Mouse (Mus musculus) neural tube, embryonic 14.5 days (tissue): ENCODE results near the gene Clec2h. TPM values are rescaled to one million over a fixed set of nuclear protein-coding genes. Genes with fewer than 3 reads are reported as not detected.
"Not testable (repeated sequence)": the region's sequence is repeated elsewhere in the genome, so short reads cannot be mapped to it uniquely, and the experiment has no call there.

Experiments used
- ATAC-seq: fragments of 200-750 bp; cut with Nextera tagmentation; 2 replicates; pipeline ENCODE4 v1.8.0; 2017; ENCODE audit warnings: low read depth, mild to moderate bottlenecking, moderate TSS enrichment, moderate library complexity
- H3K27ac ChIP-seq: fragments of 300-500 bp; sonication (generic); 2 replicates; pipeline ENCODE4 v1.5.1; 2014; ENCODE audit warnings: low read depth, mild to moderate bottlenecking, control low read depth, low read length, moderate library complexity, mixed read lengths
- H3K27me3 ChIP-seq: fragments of 300-500 bp; sonication (generic); 2 replicates; pipeline ENCODE4 v1.6.1; 2014; ENCODE audit warnings: low read length; ENCODE audit not compliant: control insufficient read depth, insufficient read depth
- H3K36me3 ChIP-seq: fragments of 300-500 bp; sonication (generic); 2 replicates; pipeline ENCODE4 v1.6.1; 2014; ENCODE audit warnings: low read length, mixed read lengths; ENCODE audit not compliant: control insufficient read depth, insufficient read depth
- H3K4me1 ChIP-seq: fragments of 300-500 bp; sonication (generic); 2 replicates; pipeline ENCODE4 v1.6.1; 2014; ENCODE audit warnings: low read length; ENCODE audit not compliant: control insufficient read depth, insufficient read depth
- H3K4me2 ChIP-seq: fragments of 300-500 bp; sonication (generic); 2 replicates; pipeline ENCODE4 v1.6.1; 2014; ENCODE audit warnings: mild to moderate bottlenecking, low read depth, low read length, control low read depth
- H3K4me3 ChIP-seq: fragments of 300-500 bp; sonication (generic); 2 replicates; pipeline ENCODE4 v1.5.1; 2014; ENCODE audit warnings: low read depth, low read length, control low read depth, mixed read lengths
- H3K9ac ChIP-seq: fragments of 300-500 bp; sonication (generic); replicated peaks from 2 replicates; pipeline ENCODE4 v1.6.1; 2014; ENCODE audit warnings: low read depth, mild to moderate bottlenecking, control low read depth, low read length, mixed read lengths
- H3K9me3 ChIP-seq: fragments of 300-500 bp; sonication (generic); 2 replicates; pipeline ENCODE4 v1.6.1; 2016; ENCODE audit warnings: low read length; ENCODE audit not compliant: control insufficient read depth
- WGBS: fragments of 180-500 bp; shearing (Covaris S2); extraction: QIAGEN DNeasy Blood & Tissue Kit; methylation state at CpG from one replicate; pipeline ENCODE4 v1.1.7; 2014; 5-methylcytosine and 5-hydroxymethylcytosine counted together
- polyA plus RNA-seq: library from polyadenylated mRNA; unstranded; fragments of >200 nt; fragmentation: Nextera tagmentation; extraction: Ambion mirVana; gene quantifications from 2 replicates; pipeline ENCODE4 v1.2.1, GENCODE M21; 2014

The Clec2h gene
- polyA plus RNA-seq: not detected in 2 replicates

DNA sequence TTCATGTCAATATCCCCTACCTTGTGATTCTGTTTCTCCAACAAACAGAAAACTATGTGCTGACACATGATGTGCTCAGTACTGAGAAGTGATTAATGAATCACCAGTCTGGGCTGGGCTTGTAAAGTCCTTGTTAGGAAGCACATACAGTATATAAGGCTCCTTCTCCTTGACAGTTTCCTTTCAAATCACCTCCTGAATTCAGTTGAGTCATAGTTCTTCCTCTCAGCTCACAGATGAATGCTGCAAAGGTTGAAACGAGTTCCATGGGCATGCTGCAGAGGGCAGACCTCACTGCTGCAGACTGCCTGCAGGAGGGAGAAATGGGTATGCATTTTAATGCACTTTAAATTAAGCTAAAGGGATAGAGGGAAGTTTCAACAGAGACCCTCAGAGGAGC lies at the start of gene Clec2h:
Gene Clec2h, plus strand, starts transcription at position 180 of the 400 bp plus-strand sequence.
- Histone ChIP-seq H3K36me3 (no peaks in the 10 kb centered on the region), H3K9me3 (no peaks in the 10 kb centered on the region), H3K4me2 (no peak within 1 kb of the TSS), H3K27me3 (no peaks in the 10 kb centered on the region), H3K27ac (no peak within 1 kb of the TSS), H3K4me1 (no peaks in the 10 kb centered on the region), H3K4me3 (no peak within 1 kb of the TSS), H3K9ac (no peak within 1 kb of the TSS)
- no peak for ATAC-seq
- 16% methylated on average over 1 of the region's 1 CpGs for WGBS

- WGBS: 60% methylated on average over 2 of the region's 2 CpGs
- Histone ChIP-seq H3K4me1 (no peaks in the 10 kb centered on the region), H3K4me2 (no peak overlapping the region), H3K27ac (no peak overlapping the region), H3K36me3 (no peaks in the 10 kb centered on the region), H3K9ac (no peak overlapping the region), H3K27me3 (no peaks in the 10 kb centered on the region), H3K4me3 (no peak overlapping the region), H3K9me3 (no peaks in the 10 kb centered on the region)
- no peak for ATAC-seq
Measured at GRCm38 (mm10) chr6:128622733-128623132, 39.5 kb upstream of the Clec2h start.

DNA sequence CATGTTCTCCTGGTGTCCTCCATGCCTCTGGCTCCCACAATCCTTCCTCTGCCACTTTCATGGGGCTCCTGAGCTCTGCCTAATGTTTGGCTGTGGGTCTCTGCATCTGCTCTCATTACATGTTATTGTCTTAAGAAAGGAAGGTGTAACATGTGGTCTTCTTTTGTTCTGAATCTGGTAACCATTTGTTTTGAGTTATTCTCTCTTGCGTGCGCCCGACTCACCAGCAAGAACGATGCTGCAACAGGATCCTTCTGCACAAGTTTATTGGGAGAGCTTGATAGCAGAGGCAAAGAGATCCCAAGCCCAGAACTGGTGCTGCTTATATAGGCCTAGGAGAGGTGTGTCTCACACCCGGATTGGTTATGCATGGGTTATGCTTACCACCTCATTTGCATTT lies 38.8 kb upstream of the Clec2h start, which contains the start of gene Klrb1a:
Gene Klrb1a, minus strand, starts transcription at position 101 of the 400 bp plus-strand sequence.
- H3K9me3 ChIP-seq, ATAC-seq, H3K4me2 ChIP-seq, H3K27me3 ChIP-seq, H3K9ac ChIP-seq, H3K4me3 ChIP-seq, H3K27ac ChIP-seq, H3K4me1 ChIP-seq, H3K36me3 ChIP-seq: not testable (repeated sequence)
- WGBS: 98% methylated on average over 5 of the region's 5 CpGs

DNA sequence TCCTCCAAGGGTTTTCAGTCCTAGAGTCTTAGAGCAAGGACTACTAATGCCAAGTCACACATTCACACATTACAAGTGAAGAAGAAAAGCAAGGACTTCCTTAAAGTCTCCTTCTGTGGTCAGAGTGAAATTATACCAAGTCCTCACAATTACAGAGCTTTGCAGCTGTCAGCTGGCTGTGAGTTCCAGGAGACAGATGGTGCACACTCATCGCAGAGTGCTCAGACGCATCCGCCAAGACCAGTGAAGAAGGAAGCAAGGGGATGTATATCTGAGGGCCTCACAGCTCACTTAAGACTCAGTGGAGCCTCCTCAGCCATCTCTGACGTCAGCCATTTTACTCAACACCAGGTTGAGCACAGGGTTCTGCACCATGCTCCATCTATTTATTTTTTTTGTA lies 37.8 kb upstream of the Clec2h start:
- no peak overlapping the region for H3K27ac ChIP-seq
- no peak overlapping the region for H3K4me3 ChIP-seq
- no peak for ATAC-seq
- WGBS: 92% methylated on average over 4 of the region's 4 CpGs
- no peaks in the 10 kb centered on the region for H3K4me1 ChIP-seq
- H3K36me3 ChIP-seq: no peaks in the 10 kb centered on the region
- no peaks in the 10 kb centered on the region for H3K27me3 ChIP-seq
- no peaks in the 10 kb centered on the region for H3K9me3 ChIP-seq
- no peak overlapping the region for H3K4me2 ChIP-seq
- H3K9ac ChIP-seq: no peak overlapping the region

DNA sequence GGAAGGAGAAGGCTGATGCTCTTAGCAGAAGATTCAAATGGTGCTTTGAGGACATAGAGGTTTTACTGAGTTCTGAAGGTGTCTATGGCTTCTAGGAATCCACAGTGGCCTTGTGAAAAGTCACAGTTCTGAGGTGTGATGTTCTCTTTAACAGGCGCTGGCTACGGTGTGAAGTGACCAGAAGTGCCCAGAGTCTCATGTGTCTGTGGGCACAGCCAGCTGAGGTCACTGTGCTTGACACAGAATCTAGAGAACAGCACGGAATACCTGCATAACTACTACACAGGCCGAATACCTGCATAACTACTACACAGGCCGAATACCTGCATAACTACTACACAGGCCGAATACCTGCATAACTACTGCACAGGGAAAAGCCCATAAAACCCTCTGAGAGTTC lies 36.9 kb upstream of the Clec2h start:
- H3K9me3 ChIP-seq, ATAC-seq, H3K4me1 ChIP-seq, H3K4me2 ChIP-seq, H3K4me3 ChIP-seq, H3K36me3 ChIP-seq, H3K27me3 ChIP-seq, H3K27ac ChIP-seq, H3K9ac ChIP-seq: not testable (repeated sequence)
- WGBS: 95% methylated on average over 6 of the region's 6 CpGs

DNA sequence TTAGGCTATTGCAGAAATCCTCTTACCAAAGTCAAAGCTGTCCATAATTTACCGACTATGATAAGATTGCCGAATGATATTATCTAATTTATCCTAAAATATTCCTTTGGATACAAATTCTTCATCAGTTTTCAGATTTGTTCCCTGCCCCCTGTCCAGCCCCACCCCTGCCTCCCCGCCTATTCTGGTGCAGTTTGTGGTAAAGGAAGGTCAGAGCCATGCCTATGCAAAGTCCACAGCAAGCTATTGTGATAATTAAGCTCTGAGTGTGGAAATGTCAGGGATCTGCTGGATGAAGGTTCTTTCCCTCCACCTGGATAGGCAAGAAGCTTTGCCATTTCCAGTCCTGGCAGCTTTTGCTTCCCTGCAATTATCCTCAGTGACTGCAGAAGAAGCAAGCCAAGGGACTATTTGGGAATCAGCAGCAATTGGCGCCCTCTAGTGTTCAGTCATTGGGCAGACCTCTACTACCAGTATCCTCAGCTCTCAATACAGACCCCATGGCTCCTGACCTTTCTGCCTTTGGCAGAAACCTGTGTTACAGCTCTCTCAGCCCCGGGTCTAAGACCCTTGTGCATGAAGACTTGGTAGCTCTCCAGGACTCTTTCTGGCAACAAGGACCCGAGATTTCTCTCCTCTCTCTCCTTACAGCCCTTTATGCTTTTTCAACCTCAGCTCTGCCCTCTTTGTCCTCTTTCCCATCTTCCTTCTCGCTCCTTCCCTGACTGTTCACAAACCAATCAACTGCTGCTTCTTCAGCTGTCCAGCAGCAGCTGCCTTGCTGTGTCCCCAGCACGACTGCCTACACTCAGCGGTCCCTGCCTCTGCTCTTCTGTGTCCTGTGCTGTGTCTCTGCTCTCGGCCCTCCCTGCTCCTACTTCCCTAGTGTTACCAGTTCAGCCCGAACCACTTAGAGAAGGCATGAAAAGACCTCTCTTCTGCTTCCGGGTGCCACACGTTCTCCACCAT lies 32.1 kb upstream of the Clec2h start:
- 57% methylated on average over 13 of the region's 13 CpGs for WGBS
- not testable (repeated sequence) for H3K9me3 ChIP-seq, H3K4me2 ChIP-seq, H3K9ac ChIP-seq, H3K36me3 ChIP-seq, H3K4me1 ChIP-seq, H3K27ac ChIP-seq, H3K4me3 ChIP-seq, H3K27me3 ChIP-seq
- ATAC-seq: peak; percentile 96

- H3K4me1 ChIP-seq, H3K4me2 ChIP-seq, H3K36me3 ChIP-seq, H3K4me3 ChIP-seq, ATAC-seq, H3K9me3 ChIP-seq, H3K9ac ChIP-seq, H3K27ac ChIP-seq, H3K27me3 ChIP-seq: not testable (repeated sequence)
- 81% methylated on average over 15 of the region's 15 CpGs for WGBS
Measured at GRCm38 (mm10) chr6:128630912-128631905, 31.0 kb upstream of the Clec2h start.

GRCm38 (mm10) chr6:128640673-128641072 lies 21.5 kb upstream of the Clec2h start:
- Histone ChIP-seq H3K36me3 (no peaks in the 10 kb centered on the region), H3K4me1 (no peaks in the 10 kb centered on the region), H3K4me2 (no peak overlapping the region), H3K9ac (no peak overlapping the region), H3K9me3 (no peaks in the 10 kb centered on the region; the same call in 1 of the 2 replicates), H3K4me3 (no peak overlapping the region), H3K27me3 (no peaks in the 10 kb centered on the region), H3K27ac (no peak overlapping the region)
- no peak for ATAC-seq
- 95% methylated on average over 1 of the region's 1 CpGs for WGBS
